Mouse (Mus musculus) ovary, postnatal 14 days (tissue): ENCODE results near the gene Olfr771.
"Not testable (repeated sequence)": the region's sequence is repeated elsewhere in the genome, so short reads cannot be mapped to it uniquely, and the experiment has no call there.

Source experiments
- DNase-seq: peaks from one replicate; pipeline ENCODE4 v3.0.0; 2022; ENCODE audit warnings: low spot score

Gene Olfr771

DNA sequence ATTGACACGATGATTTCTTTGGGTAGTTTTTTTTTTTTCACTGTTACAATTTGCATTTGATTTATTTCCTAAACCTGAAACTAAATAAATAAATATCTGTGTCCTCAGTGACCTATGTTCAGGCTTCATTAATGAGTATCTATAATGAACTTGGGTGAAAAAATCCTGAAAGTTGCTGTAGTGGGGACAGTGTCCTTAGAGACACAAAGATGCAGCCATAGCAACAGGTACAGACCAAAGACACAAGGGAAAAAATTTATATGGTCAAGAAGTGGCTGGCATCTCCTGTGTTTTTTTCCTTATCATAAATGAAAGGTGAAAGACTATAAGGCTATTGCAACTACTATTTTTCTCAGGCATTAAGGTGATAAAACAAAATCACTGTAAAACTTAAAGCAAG lies at the start of gene Olfr771:
TSS of gene Olfr771 (minus strand) at position 101 of the 400 bp plus-strand sequence.
- no peak for DNase-seq

DNA sequence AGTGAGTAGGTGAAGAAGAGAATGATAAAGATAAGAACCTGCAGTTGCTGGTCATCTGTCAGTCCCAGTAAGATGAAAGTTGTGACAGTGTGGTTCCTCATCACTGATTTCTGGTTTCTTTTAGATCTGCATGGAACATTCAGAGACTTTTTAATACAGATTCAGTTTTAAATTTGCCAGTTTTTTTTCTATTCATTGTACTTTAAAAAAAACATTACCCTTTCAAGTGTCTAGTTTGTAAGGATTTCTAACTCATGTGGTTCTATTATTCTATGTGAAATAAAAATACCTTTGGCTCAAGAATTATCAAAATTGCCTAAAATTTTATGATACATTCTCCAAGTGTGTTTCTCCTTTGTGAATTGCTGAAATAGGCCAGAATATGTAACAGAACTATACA lies 22.8 kb upstream of the Olfr771 start, which contains the start of gene Olfr773:
TSS of gene Olfr773 (minus strand) at position 101 of the 400 bp plus-strand sequence.
- not testable (repeated sequence) for DNase-seq

GRCm38 (mm10) chr10:129177821-129178220 lies 13.3 kb upstream of the Olfr771 start, which contains the start of gene Olfr772:
Gene Olfr772 (minus strand): TSS chr10:129177921.
- not testable (repeated sequence) for DNase-seq

DNA sequence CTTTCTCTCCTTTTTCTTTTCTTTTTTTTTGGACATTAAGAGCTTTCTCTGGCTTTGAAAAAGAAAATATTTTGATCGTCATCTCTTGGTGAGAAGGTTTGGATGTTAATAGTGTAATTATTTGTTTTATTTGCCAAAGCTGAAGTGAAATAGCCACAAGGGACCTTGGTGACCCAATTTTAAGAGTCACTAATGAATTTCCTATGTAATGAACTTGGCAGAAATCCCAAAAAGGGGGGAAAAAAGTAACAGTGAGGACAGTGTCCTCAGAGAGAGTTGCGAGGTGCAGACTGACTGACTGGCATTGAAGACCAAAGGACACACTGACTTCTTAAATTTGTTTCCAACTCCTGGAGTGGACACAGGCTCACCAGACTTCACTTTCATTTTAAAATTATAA lies 25.7 kb downstream of the Olfr771 start, which contains the start of gene Olfr770:
TSS of gene Olfr770 (minus strand) at position 101 of the 400 bp plus-strand sequence.
- DNase-seq = no peak

DNA sequence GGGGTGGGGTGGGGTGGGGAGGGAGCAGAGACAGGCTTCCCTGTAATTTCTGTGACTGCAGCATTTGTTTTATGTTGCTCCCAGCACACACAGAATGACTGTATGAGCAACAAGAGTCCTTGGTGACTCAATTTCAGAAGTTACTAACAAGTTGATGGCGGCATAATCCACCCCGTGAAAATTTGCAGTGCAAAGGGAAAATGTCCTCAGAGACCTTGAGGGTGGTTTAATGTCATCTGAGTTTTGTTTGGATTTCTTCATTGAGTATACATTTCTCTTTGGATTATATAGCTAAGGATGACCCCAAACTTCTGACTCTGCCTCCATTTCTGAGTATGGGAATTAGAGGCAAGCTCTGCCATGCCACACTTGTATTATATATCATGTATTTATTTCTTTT lies 46.8 kb downstream of the Olfr771 start, which contains the start of gene Olfr769:
TSS of gene Olfr769 (minus strand) at position 101 of the 400 bp plus-strand sequence.
- DNase-seq = no peak

DNA sequence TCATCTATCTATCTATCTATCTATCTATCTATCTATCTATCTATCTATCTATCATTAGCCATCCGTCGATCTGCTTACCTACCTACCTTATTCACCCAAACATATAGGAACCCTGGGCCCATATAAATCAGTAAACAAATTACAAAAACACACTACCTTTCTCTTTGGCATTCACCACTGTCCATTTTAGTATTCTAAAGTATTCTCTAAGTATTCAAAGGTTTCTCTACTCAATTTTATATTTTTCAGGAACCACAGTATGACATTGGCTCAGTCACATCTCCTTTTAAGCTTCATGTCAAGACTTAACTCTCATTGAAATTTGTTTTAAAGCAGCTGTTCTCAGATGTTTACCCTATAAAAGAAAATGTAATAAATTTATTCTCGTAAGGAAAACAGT lies 49.4 kb downstream of the Olfr771 start:
- no peak for DNase-seq
